Mouse (Mus musculus): Measurements from ENCODE around the gene Accs. TPM values are rescaled to one million over a fixed set of nuclear protein-coding genes. Genes with fewer than 3 reads are reported as not detected.
A peak's percentile ranks its signal among the peaks of the same experiment; 100 is the strongest.

Accs gene
- polyA plus RNA-seq, 1 experiment: 2.4 TPM

- no peak overlapping the region for H3ac ChIP-seq (ENCODE audit: control insufficient read depth, insufficient read length, low read depth)
- no peak overlapping the region for H3K4me3 ChIP-seq (ENCODE audit: insufficient read depth, poor library complexity, severe bottlenecking)
- no peaks in the 10 kb centered on the region for H3K79me3 ChIP-seq (ENCODE audit: low read depth)
- H3K27me3 ChIP-seq (ENCODE audit: control insufficient read depth, insufficient read depth, insufficient read length): no peaks in the 10 kb centered on the region
- H3K36me3 ChIP-seq (ENCODE audit: control insufficient read depth, insufficient read depth): no peaks in the 10 kb centered on the region
- TF ChIP-seq FOSL1 (IDR thresholded peaks at IDR 0.05; ENCODE audit: insufficient read depth, low read length, poor library complexity, severe bottlenecking) (no peak), CTCF (IDR thresholded peaks at IDR 0.05; ENCODE audit: control insufficient read depth, insufficient read depth, insufficient read length) (no peak), MYOD1 (IDR thresholded peaks at IDR 0.05; ENCODE audit: control insufficient read depth, insufficient read length, low read depth) (no peak), USF1 (IDR thresholded peaks at IDR 0.05; ENCODE audit: low read depth) (no peak), MYOG (IDR thresholded peaks at IDR 0.05; ENCODE audit: control insufficient read depth, extremely low read depth, insufficient read length) (no peak)
- H3K79me2 ChIP-seq (ENCODE audit: control insufficient read depth, insufficient read depth): no peaks in the 10 kb centered on the region
Measured at GRCm38 (mm10) chr2:93887273-93887672, 37.5 kb upstream of the Accs start.

GRCm38 (mm10) chr2:93886013-93886794, 36.5 kb upstream of the Accs start:
- Histone ChIP-seq H3K4me3 (ENCODE audit: insufficient read depth, poor library complexity, severe bottlenecking) (no peak overlapping the region), H3ac (ENCODE audit: control insufficient read depth, insufficient read length, low read depth) (no peak overlapping the region), H3K27me3 (ENCODE audit: control insufficient read depth, insufficient read depth, insufficient read length) (no peaks in the 10 kb centered on the region), H3K79me3 (ENCODE audit: low read depth) (no peaks in the 10 kb centered on the region), H3K36me3 (ENCODE audit: control insufficient read depth, insufficient read depth) (no peaks in the 10 kb centered on the region), H3K79me2 (ENCODE audit: control insufficient read depth, insufficient read depth) (no peaks in the 10 kb centered on the region)
- no peak for TF ChIP-seq MAX (IDR thresholded peaks at IDR 0.05)
- no peak for TF ChIP-seq CTCF (IDR thresholded peaks at IDR 0.05; ENCODE audit: control insufficient read depth, insufficient read depth, insufficient read length)

- no peaks in the 10 kb centered on the region for H3K36me3 ChIP-seq (ENCODE audit: control insufficient read depth, insufficient read depth)
- H3K27me3 ChIP-seq (ENCODE audit: control insufficient read depth, insufficient read depth, insufficient read length): no peaks in the 10 kb centered on the region
- H3K4me3 ChIP-seq (ENCODE audit: insufficient read depth, poor library complexity, severe bottlenecking): no peak overlapping the region
- H3ac ChIP-seq (ENCODE audit: control insufficient read depth, insufficient read length, low read depth): no peak overlapping the region
- H3K79me2 ChIP-seq (ENCODE audit: control insufficient read depth, insufficient read depth): no peaks in the 10 kb centered on the region
- no peak for TF ChIP-seq MYOD1 (IDR thresholded peaks at IDR 0.05; ENCODE audit: control insufficient read depth, insufficient read length, low read depth)
- H3K79me3 ChIP-seq (ENCODE audit: low read depth): no peaks in the 10 kb centered on the region
Measured at GRCm38 (mm10) chr2:93883066-93883465, 33.3 kb upstream of the Accs start.

GRCm38 (mm10) chr2:93881640-93882367, 32.1 kb upstream of the Accs start:
- Histone ChIP-seq H3K4me3 (ENCODE audit: insufficient read depth, poor library complexity, severe bottlenecking) (no peak overlapping the region), H3ac (ENCODE audit: control insufficient read depth, insufficient read length, low read depth) (no peak overlapping the region), H3K36me3 (ENCODE audit: control insufficient read depth, insufficient read depth) (no peaks in the 10 kb centered on the region), H3K27me3 (ENCODE audit: control insufficient read depth, insufficient read depth, insufficient read length) (no peaks in the 10 kb centered on the region), H3K79me3 (ENCODE audit: low read depth) (no peaks in the 10 kb centered on the region), H3K79me2 (ENCODE audit: control insufficient read depth, insufficient read depth) (no peaks in the 10 kb centered on the region)
- TF ChIP-seq CTCF (IDR thresholded peaks at IDR 0.05; ENCODE audit: control insufficient read depth, insufficient read depth, insufficient read length) (no peak), MYOD1 (IDR thresholded peaks at IDR 0.05; ENCODE audit: control insufficient read depth, insufficient read length, low read depth) (peak; percentile 65), CEBPB (IDR thresholded peaks at IDR 0.05; ENCODE audit: low read depth) (no peak), FOSL1 (IDR thresholded peaks at IDR 0.05; ENCODE audit: insufficient read depth, low read length, poor library complexity, severe bottlenecking) (no peak)

- no peaks in the 10 kb centered on the region for H3K36me3 ChIP-seq (ENCODE audit: control insufficient read depth, insufficient read depth)
Measured at GRCm38 (mm10) chr2:93880981-93881380, 31.2 kb upstream of the Accs start.

GRCm38 (mm10) chr2:93880450-93880849, 30.7 kb upstream of the Accs start:
- no peaks in the 10 kb centered on the region for H3K36me3 ChIP-seq (ENCODE audit: control insufficient read depth, insufficient read depth)
- no peak overlapping the region for H3K4me3 ChIP-seq (ENCODE audit: insufficient read depth, poor library complexity, severe bottlenecking)
- no peaks in the 10 kb centered on the region for H3K79me2 ChIP-seq (ENCODE audit: control insufficient read depth, insufficient read depth)
- H3K79me3 ChIP-seq (ENCODE audit: low read depth): no peaks in the 10 kb centered on the region
- no peak overlapping the region for H3ac ChIP-seq (ENCODE audit: control insufficient read depth, insufficient read length, low read depth)
- H3K27me3 ChIP-seq (ENCODE audit: control insufficient read depth, insufficient read depth, insufficient read length): no peaks in the 10 kb centered on the region
- TF ChIP-seq CTCF (IDR thresholded peaks at IDR 0.05; ENCODE audit: control insufficient read depth, insufficient read depth, insufficient read length): no peak
- no peak for TF ChIP-seq CEBPB (IDR thresholded peaks at IDR 0.05; ENCODE audit: low read depth)
- TF ChIP-seq MYOD1 (IDR thresholded peaks at IDR 0.05; ENCODE audit: control insufficient read depth, insufficient read length, low read depth): no peak
- TF ChIP-seq MYOG (IDR thresholded peaks at IDR 0.05; ENCODE audit: control insufficient read depth, extremely low read depth, insufficient read length): no peak
- no peak for TF ChIP-seq FOSL1 (IDR thresholded peaks at IDR 0.05; ENCODE audit: insufficient read depth, low read length, poor library complexity, severe bottlenecking)
- no peak for TF ChIP-seq USF1 (IDR thresholded peaks at IDR 0.05; ENCODE audit: low read depth)
- TF ChIP-seq MAX (IDR thresholded peaks at IDR 0.05): no peak

More at GRCm38 (mm10) chr2:93880981-93881380, 31.2 kb upstream of the Accs start:
- TF ChIP-seq FOSL1 (IDR thresholded peaks at IDR 0.05; ENCODE audit: insufficient read depth, low read length, poor library complexity, severe bottlenecking) (no peak), MYOG (IDR thresholded peaks at IDR 0.05; ENCODE audit: control insufficient read depth, extremely low read depth, insufficient read length) (no peak), CEBPB (IDR thresholded peaks at IDR 0.05; ENCODE audit: low read depth) (no peak), USF1 (IDR thresholded peaks at IDR 0.05; ENCODE audit: low read depth) (no peak), MYOD1 (IDR thresholded peaks at IDR 0.05; ENCODE audit: control insufficient read depth, insufficient read length, low read depth) (no peak), CTCF (IDR thresholded peaks at IDR 0.05; ENCODE audit: control insufficient read depth, insufficient read depth, insufficient read length) (no peak), MAX (IDR thresholded peaks at IDR 0.05) (no peak)
- Histone ChIP-seq H3K4me3 (ENCODE audit: insufficient read depth, poor library complexity, severe bottlenecking) (no peak overlapping the region), H3K79me3 (ENCODE audit: low read depth) (no peaks in the 10 kb centered on the region), H3K27me3 (ENCODE audit: control insufficient read depth, insufficient read depth, insufficient read length) (no peaks in the 10 kb centered on the region), H3K79me2 (ENCODE audit: control insufficient read depth, insufficient read depth) (no peaks in the 10 kb centered on the region), H3ac (ENCODE audit: control insufficient read depth, insufficient read length, low read depth) (no peak overlapping the region)

Measured in C2C12 (cell line).